Mouse (Mus musculus) hindlimb bud, embryonic 11.5 days (tissue): ENCODE measurements around the gene Arhgap29.

Experiments
- DNase-seq: peaks from one replicate; pipeline ENCODE4 v3.0.0-alpha.2; 2012; ENCODE audit warnings: low read depth, low spot score; ENCODE audit errors: extremely low spot score

Gene Arhgap29

DNA sequence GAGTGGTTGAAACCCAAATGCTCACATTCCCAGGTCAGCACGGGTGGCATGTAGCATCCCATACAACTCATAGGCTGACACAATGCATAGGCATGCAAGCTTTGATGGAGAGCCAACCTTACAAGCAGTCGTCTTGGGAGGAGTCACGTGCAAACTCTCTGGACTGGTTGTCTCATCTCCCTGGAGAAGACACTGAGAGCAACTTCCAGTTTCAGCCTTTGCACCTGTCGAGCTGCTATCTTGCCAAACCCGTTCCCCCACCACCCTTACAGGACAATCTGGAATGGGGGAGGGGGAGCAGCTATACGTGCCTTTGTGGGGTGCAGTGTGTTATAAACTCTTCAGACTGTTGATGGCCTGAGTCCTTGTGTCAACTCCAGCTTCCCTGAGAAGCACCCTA lies 96.8 kb downstream of the Arhgap29 start:
- DNase-seq, result no peak

DNA sequence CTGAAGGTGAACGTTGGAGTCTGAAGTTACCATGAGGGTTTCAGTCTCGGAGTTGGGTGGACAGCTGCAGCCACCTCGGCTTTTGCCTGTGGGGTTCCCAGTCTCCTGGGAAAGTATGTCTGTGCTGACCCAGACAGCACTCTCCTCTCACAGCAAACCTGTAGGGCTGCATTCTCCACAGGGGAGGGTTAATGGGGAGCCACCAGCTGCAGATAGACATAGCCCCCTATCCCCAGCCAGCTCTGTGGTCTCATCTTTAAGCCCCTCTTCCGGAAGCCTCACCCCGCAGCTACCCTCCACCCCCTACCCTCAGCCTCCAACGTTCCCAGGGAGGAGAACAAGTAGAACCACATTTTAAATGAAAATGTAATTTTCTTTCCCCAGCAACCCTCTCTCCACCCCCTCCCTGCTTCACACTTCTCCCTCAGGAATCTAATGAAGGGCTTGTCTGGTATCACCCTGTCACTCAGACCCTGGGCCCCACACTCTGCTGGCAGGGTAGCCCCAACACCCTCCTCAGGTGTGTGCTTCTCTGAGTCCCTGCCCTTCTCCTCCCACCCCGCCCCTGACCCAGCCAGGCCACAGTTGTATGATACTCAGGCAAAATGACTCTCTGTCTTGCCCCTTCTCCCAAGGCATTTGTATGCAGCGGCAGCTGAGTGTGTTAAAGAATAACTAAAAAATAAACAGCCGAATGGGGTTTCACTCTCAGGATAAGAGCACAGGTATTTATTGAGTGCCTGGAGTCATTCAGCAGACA lies 106.3 kb downstream of the Arhgap29 start:
- no peak for DNase-seq

DNA sequence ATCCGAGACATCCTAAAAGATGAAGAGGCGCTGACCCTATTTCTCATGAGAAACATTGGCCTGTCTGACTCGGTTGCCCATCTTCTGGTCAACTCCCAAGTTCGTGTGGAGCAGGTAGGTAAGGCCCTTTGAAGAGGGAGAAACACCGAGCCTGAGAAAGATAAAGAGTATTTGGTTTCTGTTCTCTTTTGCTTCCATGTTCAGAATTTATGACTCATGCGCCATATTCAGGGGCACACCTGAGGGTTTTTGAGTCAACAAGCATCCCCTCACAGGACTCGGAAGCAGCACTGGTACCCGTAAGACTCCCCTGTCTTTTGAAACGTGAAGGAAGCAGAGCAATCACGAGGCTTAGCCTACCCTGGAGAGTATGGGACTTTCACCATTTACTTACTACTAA lies 110.2 kb downstream of the Arhgap29 start:
- no peak for DNase-seq

DNA sequence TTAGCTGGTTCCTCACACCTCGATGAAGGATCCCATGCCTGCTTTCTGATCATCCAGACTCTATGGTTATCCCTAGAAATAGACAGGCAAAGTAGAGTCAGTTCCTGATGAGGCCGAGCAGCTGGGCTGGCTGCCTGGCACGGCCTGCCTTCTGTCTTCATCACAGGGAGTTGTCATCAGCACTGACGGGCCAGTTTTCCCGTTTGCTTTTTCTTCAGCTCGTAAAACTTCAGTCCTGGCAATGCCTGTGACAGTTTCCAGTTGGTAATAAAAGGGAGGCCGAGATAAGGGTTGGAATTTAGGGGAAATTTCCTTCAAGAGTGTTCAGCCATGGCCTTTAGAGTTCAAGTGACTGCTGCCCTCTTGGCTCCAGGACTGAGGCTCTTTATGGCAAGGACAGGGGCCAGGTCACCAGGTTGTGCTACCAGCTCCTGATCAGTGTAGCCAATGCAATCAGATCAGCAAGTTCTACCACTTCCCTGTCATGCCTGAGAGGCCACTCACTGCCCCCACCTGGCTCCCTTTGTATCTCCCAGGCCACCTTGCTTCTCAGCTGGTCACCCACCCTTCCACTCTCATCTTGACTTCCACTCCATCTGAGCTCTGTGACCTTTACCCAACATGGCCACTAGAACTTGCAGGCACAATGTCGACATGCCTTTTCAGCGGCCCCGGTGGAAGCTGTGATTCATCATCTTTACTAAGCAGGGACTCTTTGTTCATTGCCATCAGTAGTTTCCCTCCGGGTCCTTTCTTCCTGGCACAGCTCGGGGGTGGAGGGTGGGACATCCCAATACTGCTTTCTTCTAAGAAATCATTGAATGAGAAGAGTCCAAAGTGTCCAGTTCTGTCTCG lies 112.4 kb downstream of the Arhgap29 start:
- no peak for DNase-seq
